In the genomic region with DNA sequence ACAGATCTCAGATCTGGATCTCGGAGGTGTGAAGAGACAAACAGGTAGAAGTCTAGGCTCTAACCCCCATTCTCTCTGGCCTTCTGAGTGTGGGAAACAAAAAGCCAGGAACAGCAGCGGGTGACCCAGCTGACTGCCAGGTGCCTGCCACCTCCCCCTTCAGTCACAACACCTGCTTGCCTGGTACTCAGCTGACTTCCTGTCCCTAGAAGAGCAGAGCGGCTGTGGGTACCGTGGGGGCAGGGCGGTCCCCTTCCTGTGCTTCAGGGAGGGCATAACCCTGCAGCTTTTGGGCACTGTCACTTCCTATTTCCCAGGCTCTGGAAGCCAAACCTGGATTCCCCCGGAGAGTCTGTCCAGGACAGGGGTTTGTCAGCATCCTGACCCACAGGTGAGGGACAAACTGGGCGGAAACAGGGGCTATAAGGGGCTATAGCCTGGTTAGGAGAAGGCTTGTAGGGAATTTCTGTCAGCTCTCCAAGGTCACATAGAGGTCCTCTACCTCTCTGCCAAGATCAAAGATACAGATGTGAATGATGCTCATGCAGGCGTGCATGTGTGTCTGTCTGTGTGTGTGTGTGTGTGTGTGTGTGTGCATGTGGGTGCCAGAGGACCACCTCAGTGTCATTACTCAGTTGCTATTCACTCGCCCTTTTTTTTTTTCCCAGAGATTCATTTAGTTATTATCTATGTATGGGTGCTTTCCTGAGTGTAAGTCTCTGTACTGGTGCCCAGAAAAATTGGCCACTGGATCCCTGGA, we compare ENCODE assay signal across 12 mouse cellular contexts. TPM values are rescaled to one million over a fixed set of nuclear protein-coding genes. Genes with fewer than 3 reads are reported as not detected.
DNase-seq lines count a peak whose midpoint lies in the region; ATAC-seq and TF ChIP-seq lines count a peak whose summit lies in the region.
"Had no signal": no experiment of that assay in that cellular context is flagged by ENCODE, and none has a peak within 500 bp of the region (broad histone marks: within the 10 kb centered on the region; RNA-seq: fewer than 3 reads in every experiment).

No protein-coding gene starts in this region.

- no peaks in the 10 kb centered on the region for H3K36me3 ChIP-seq in lung, postnatal 0 days (ENCODE audit: insufficient read depth, low read length)
- H3K36me3 ChIP-seq: embryonic facial prominence, embryonic 12.5 days; liver, embryonic 15.5 days had no signal

- H3K27ac ChIP-seq in lung, postnatal 0 days (ENCODE audit: low read length): no peak overlapping the region
- H3K27ac ChIP-seq: embryonic facial prominence, embryonic 12.5 days; liver, embryonic 15.5 days had no signal

- no peak for TF ChIP-seq CTCF in lung, postnatal 0 days (IDR thresholded peaks at IDR 0.05)

- H3K4me3 ChIP-seq in lung, postnatal 0 days (ENCODE audit: low read depth, low read length): no peak overlapping the region
- H3K4me3 ChIP-seq: embryonic facial prominence, embryonic 12.5 days; liver, embryonic 15.5 days had no signal

- H3K27me3 ChIP-seq in lung, postnatal 0 days (replicated peaks; ENCODE audit: insufficient read depth, low read length): no peaks in the 10 kb centered on the region

- H3K9ac ChIP-seq in lung, postnatal 0 days (replicated peaks; ENCODE audit: low read depth): no peak overlapping the region
- H3K9ac ChIP-seq: embryonic facial prominence, embryonic 12.5 days; liver, embryonic 15.5 days had no signal

- peak; percentile 58 for DNase-seq in lung, postnatal 10 days
- no peak for DNase-seq in lung, postnatal 0 days (ENCODE audit: low spot score)
- DNase-seq in spleen, adult 12 weeks (ENCODE audit: low spot score): peak; percentile 62
- peak; percentile 94 for DNase-seq in thymus, postnatal 4 days
- DNase-seq in layer of hippocampus, adult 8-10 months (ENCODE audit: low spot score in 2 of 2): no peak
- no peak for DNase-seq in right cerebral cortex, adult 18-20 months
- DNase-seq: adrenal gland, postnatal 10 days; cerebellum, adult 11 months; kidney, postnatal 14 days had no signal

- no peaks in the 10 kb centered on the region for H3K9me3 ChIP-seq in lung, postnatal 0 days (ENCODE audit: low read length)
- H3K9me3 ChIP-seq: embryonic facial prominence, embryonic 12.5 days; liver, embryonic 15.5 days had no signal

- H3K4me2 ChIP-seq in lung, postnatal 0 days (replicated peaks; ENCODE audit: low read depth, low read length): no peak overlapping the region
- H3K4me2 ChIP-seq: embryonic facial prominence, embryonic 12.5 days; liver, embryonic 15.5 days had no signal

- no peak for ATAC-seq in lung, postnatal 0 days
- peak; percentile 63 to 64 for ATAC-seq in hematopoietic stem cell, adult 5-6 weeks (replicated peaks in 1 of 2; ENCODE audit: insufficient read depth in 1 of 2, low FRiP score in 2 of 2, low TSS enrichment in 1 of 2, low read depth in 1 of 2, poor library complexity in 2 of 2, severe bottlenecking in 2 of 2)

- no peak for TF ChIP-seq EP300 in lung, postnatal 0 days (IDR thresholded peaks at IDR 0.05)

- peaks cover 10% of the 10 kb centered on the region; the same call in 1 of the 2 replicates for H3K4me1 ChIP-seq in lung, postnatal 0 days (ENCODE audit: insufficient read depth, low read depth, low read length)

- WGBS in lung, postnatal 0 days: 55% methylated on average over 9 of the region's 9 CpGs

RNA-seq across cellular contexts. Expression of a gene that starts 17.5 kb away (rescaled TPM):
- 27.5 and 57.0 TPM in 2 replicates for polyA plus RNA-seq in lung, postnatal 0 days (2015; fragmentation: Nextera tagmentation; extraction: Ambion mirVana)
- 38.0 and 44.5 TPM in 2 replicates for total RNA-seq in hematopoietic stem cell, adult 5-6 weeks (2017)
- 1 to 10 TPM in 3 of 4 experiments, under 1 TPM in 1; 0.81 to 7.9 (median 3.3) TPM for total RNA-seq in layer of hippocampus, adult 8-10 months (2022)

RNA-seq across cellular contexts. Expression of a gene that starts 33.7 kb away (rescaled TPM):
- 88.6 and 89.5 TPM in 2 replicates for polyA plus RNA-seq in lung, postnatal 0 days (2015; fragmentation: Nextera tagmentation; extraction: Ambion mirVana)
- 8.1 and 18.7 TPM in 2 replicates for total RNA-seq in hematopoietic stem cell, adult 5-6 weeks (2017)
- total RNA-seq in layer of hippocampus, adult 8-10 months (2022): 10 to 100 TPM; 71.3 to 80.4 (median 78.8) TPM

Comparison
In these comparisons a context has a peak if more than half of its experiments do, and no peak if none do; other contexts are left out.
1. DNase-seq: peak in lung, postnatal 10 days (single experiment), spleen, adult 12 weeks (single experiment) and thymus, postnatal 4 days (single experiment); none in lung, postnatal 0 days (single experiment), layer of hippocampus, adult 8-10 months (0 of 2) and right cerebral cortex, adult 18-20 months (single experiment).